ENCODE assay signal across 14 mouse cellular contexts in the genomic region with DNA sequence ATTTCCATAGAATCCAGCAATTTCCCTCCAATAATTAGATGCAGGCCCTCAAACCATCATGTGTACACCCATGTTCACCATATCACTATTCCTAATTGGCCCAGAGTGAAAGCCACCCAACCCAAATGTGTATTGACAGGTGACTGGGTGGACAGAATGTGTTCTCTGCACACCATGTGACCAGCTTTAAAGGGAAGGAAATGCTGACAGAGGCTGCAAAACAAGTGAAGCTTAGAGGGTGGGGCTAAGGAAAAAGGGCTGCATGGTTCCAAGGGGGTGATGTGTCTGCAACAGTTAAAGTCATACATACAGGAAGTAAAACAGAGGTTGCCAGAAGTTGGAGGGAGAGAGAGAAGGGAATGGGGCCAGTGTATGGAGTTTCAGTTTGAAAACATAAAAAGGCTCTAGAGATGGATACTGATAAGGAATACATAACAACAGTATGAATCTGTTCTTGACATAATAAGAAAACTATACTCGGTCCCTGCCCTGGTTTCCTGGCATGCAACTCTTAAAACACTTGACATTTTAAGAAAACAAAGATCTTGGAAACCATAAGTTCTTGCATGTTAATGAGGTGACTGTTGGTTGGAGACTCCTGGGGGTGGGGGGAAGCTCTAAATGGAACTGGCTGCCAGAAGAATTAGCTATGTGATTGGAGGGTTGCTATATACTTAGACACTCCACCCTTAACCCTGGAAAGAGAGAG. TPM values are rescaled to one million over a fixed set of nuclear protein-coding genes. Genes with fewer than 3 reads are reported as not detected.
DNase-seq lines count a peak whose midpoint lies in the region; ATAC-seq and TF ChIP-seq lines count a peak whose summit lies in the region.
"Had no signal": no experiment of that assay in that cellular context is flagged by ENCODE, and none has a peak within 500 bp of the region (broad histone marks: within the 10 kb centered on the region; RNA-seq: fewer than 3 reads in every experiment).

No protein-coding gene starts in this region.

- TF ChIP-seq CTCF in thymus, adult 2 months (IDR thresholded peaks at IDR 0.05; ENCODE audit: borderline replicate concordance, control insufficient read depth, extremely low read depth, insufficient read depth, low read length, poor library complexity): no peak

- no peak overlapping the region for H3K27ac ChIP-seq in heart, embryonic 12.5 days (ENCODE audit: poor library complexity, severe bottlenecking)
- no peak overlapping the region for H3K27ac ChIP-seq in thymus, adult 2 months (ENCODE audit: control insufficient read depth, insufficient read depth, low read length)
- H3K27ac ChIP-seq in hindbrain, embryonic 14.5 days: no peak overlapping the region
- H3K27ac ChIP-seq: left cerebral cortex, adult 2 months; limb, embryonic 15.5 days had no signal

- no peak for TF ChIP-seq POLR2A in thymus, adult 2 months (IDR thresholded peaks at IDR 0.05; ENCODE audit: control insufficient read depth, extremely low read depth, insufficient read depth, low read length, poor library complexity)

- intact Hi-C loops in left cerebral cortex, postnatal 14 days (cut with DNase I): no loop called here

- no peak overlapping the region for H3K9ac ChIP-seq in heart, embryonic 12.5 days
- no peak overlapping the region for H3K9ac ChIP-seq in hindbrain, embryonic 14.5 days
- H3K9ac ChIP-seq: limb, embryonic 15.5 days had no signal

- H3K27me3 ChIP-seq in heart, embryonic 12.5 days (replicated peaks): no peaks in the 10 kb centered on the region
- no peaks in the 10 kb centered on the region for H3K27me3 ChIP-seq in thymus, adult 2 months (ENCODE audit: control insufficient read depth, insufficient read depth, low read length)
- no peaks in the 10 kb centered on the region for H3K27me3 ChIP-seq in hindbrain, embryonic 14.5 days (ENCODE audit: control insufficient read depth, insufficient read depth, low read length)
- H3K27me3 ChIP-seq: limb, embryonic 15.5 days had no signal

- H3K36me3 ChIP-seq in heart, embryonic 12.5 days: no peaks in the 10 kb centered on the region
- no peaks in the 10 kb centered on the region for H3K36me3 ChIP-seq in thymus, adult 2 months (ENCODE audit: control insufficient read depth, insufficient read depth, low read length)
- no peaks in the 10 kb centered on the region for H3K36me3 ChIP-seq in hindbrain, embryonic 14.5 days (replicated peaks; ENCODE audit: control insufficient read depth, insufficient read depth)
- H3K36me3 ChIP-seq: limb, embryonic 15.5 days had no signal

- H3K4me2 ChIP-seq in heart, embryonic 12.5 days: no peak overlapping the region
- H3K4me2 ChIP-seq in hindbrain, embryonic 14.5 days (replicated peaks): no peak overlapping the region
- H3K4me2 ChIP-seq: heart, embryonic 11.5 days; limb, embryonic 15.5 days had no signal

- no peaks in the 10 kb centered on the region for H3K9me3 ChIP-seq in heart, embryonic 12.5 days (replicated peaks)
- no peaks in the 10 kb centered on the region for H3K9me3 ChIP-seq in hindbrain, embryonic 14.5 days (ENCODE audit: control insufficient read depth, low read length)
- H3K9me3 ChIP-seq: limb, embryonic 15.5 days had no signal

- ATAC-seq in heart, embryonic 12.5 days (ENCODE audit: insufficient number of reproducible peaks, low FRiP score): no peak
- ATAC-seq in hindbrain, embryonic 14.5 days (ENCODE audit: low FRiP score): no peak
- ATAC-seq: hindbrain, embryonic 16.5 days had no signal

- WGBS in heart, embryonic 12.5 days: 78% methylated on average over 1 of the region's 1 CpGs
- 55% methylated on average over 1 of the region's 1 CpGs for WGBS in thymus, adult 2 months
- WGBS in hindbrain, embryonic 14.5 days: 85% methylated on average over 1 of the region's 1 CpGs

- H3K4me3 ChIP-seq in heart, embryonic 12.5 days: no peak overlapping the region
- no peak overlapping the region for H3K4me3 ChIP-seq in thymus, adult 2 months (ENCODE audit: control insufficient read depth, insufficient read depth, low read length)
- H3K4me3 ChIP-seq in hindbrain, embryonic 14.5 days (replicated peaks; ENCODE audit: low read length): no peak overlapping the region
- H3K4me3 ChIP-seq: left cerebral cortex, adult 2 months; limb, embryonic 15.5 days had no signal

- H3K4me1 ChIP-seq in heart, embryonic 12.5 days (replicated peaks): peaks cover 8% of the 10 kb centered on the region; the same call in 1 of the 2 replicates
- H3K4me1 ChIP-seq in thymus, adult 2 months (replicated peaks; ENCODE audit: control insufficient read depth, insufficient read depth, low read length): peaks cover 15% of the 10 kb centered on the region
- no peaks in the 10 kb centered on the region for H3K4me1 ChIP-seq in hindbrain, embryonic 14.5 days (replicated peaks; ENCODE audit: control insufficient read depth, insufficient read depth, low read length)
- H3K4me1 ChIP-seq: limb, embryonic 15.5 days had no signal

- DNase-seq in heart, adult 11 months: peak; percentile 90
- DNase-seq in thymus, adult 2 months: peak; percentile 20
- no peak for DNase-seq in thymus, postnatal 4 days
- peak; percentile 42 for DNase-seq in lung, postnatal 25 days (ENCODE audit: low spot score)
- peak; percentile 5 to 17 for DNase-seq in thymus, postnatal 36 days
- DNase-seq in hindbrain, embryonic 14.5 days (ENCODE audit: low spot score): no peak
- DNase-seq in left cerebral cortex, postnatal 14 days (ENCODE audit: low spot score in 2 of 2): no peak
- DNase-seq: cerebellum, adult 9-11 months; right cerebral cortex, postnatal 4 days had no signal

RNA-seq across cellular contexts. Expression of a gene that starts 20.7 kb away (rescaled TPM):
- 37.2 and 37.8 TPM in 2 replicates for polyA plus RNA-seq in heart, embryonic 12.5 days (2016; fragmentation: Nextera tagmentation; extraction: Ambion mirVana)
- polyA plus RNA-seq in thymus, adult 2 months (2012; rRNA removed): 0.28 and 0.44 TPM in 2 replicates
- polyA plus RNA-seq in hindbrain, embryonic 14.5 days (2014; fragmentation: Nextera tagmentation; extraction: Ambion mirVana): 4.4 TPM in 2 replicates
- 1 to 10 TPM; 2.1 to 5.4 TPM for total RNA-seq in left cerebral cortex, postnatal 14 days (2021)

Comparison
In these comparisons a context has a peak if more than half of its experiments do, and no peak if none do; other contexts are left out.
1. DNase-seq: peak in heart, adult 11 months (single experiment), thymus, adult 2 months (single experiment), lung, postnatal 25 days (single experiment) and thymus, postnatal 36 days (2 of 2); none in thymus, postnatal 4 days (single experiment), hindbrain, embryonic 14.5 days (single experiment) and left cerebral cortex, postnatal 14 days (0 of 2).